Mouse (Mus musculus) CH12.LX (cell line): ENCODE measurements at regions not wholly inside any gene's neighbourhood (a gene's known extent, or its start where the extent isn't known, plus 50 kb on each side); places are given as distances from the start of the nearest gene placed in this dataset.

Source experiments
- DNase-seq: peaks from one replicate; pipeline ENCODE4 v3.0.0-alpha.2; 2013; ENCODE audit errors: extremely low read depth
- H3K27ac ChIP-seq: 2 replicates; pipeline ENCODE4 v1.5.1; 2012; ENCODE audit warnings: low read depth, mild to moderate bottlenecking, control low read depth, moderate library complexity; ENCODE audit not compliant: insufficient read depth
- H3K27me3 ChIP-seq: replicated peaks from 2 replicates; pipeline ENCODE3; 2012; ENCODE audit warnings: inconsistent platforms
- H3K36me3 ChIP-seq, 2 experiments: replicated peaks in 1 of 2; 2 replicates each; pipeline versions ENCODE3 to v1.6.1; 2012; ENCODE audit warnings: inconsistent platforms in 1 of 2, low read length in 1 of 2, mild to moderate bottlenecking in 1 of 2, mixed read lengths in 1 of 2, moderate library complexity in 1 of 2; ENCODE audit not compliant: control insufficient read depth in 1 of 2, insufficient read depth in 1 of 2
- H3K4me1 ChIP-seq, 2 experiments: 2 replicates each; pipeline ENCODE4 v1.6.1; 2012; ENCODE audit warnings: inconsistent platforms in 1 of 2, moderate library complexity in 1 of 2; ENCODE audit not compliant: insufficient read depth in 2 of 2, control insufficient read depth in 1 of 2
- H3K4me2 ChIP-seq: 2 replicates; pipeline ENCODE4 v1.6.1; 2012; ENCODE audit warnings: low read depth, mild to moderate bottlenecking, control low read depth; ENCODE audit not compliant: poor library complexity, insufficient read depth, severe bottlenecking
- H3K4me3 ChIP-seq, 3 experiments: fragments of 150-350 bp in 1 of 3; sonication (generic) in 1 of 3; replicated peaks in 1 of 3; 2 replicates each; pipeline versions ENCODE3 to v1.5.1; 2011 to 2012; ENCODE audit warnings: low read depth in 2 of 3, low read length in 2 of 3, mild to moderate bottlenecking in 2 of 3, moderate library complexity in 2 of 3, control low read depth in 1 of 3, improper control_type of control experiment in 1 of 3, inconsistent platforms in 1 of 3, mixed read lengths in 1 of 3; ENCODE audit not compliant: poor library complexity in 1 of 3
- H3K79me2 ChIP-seq: replicated peaks from 2 replicates; pipeline ENCODE4 v1.6.1; 2012; ENCODE audit warnings: mild to moderate bottlenecking, moderate library complexity; ENCODE audit not compliant: control insufficient read depth, poor library complexity, insufficient read depth, severe bottlenecking; ENCODE audit errors: extremely low read depth
- H3K9ac ChIP-seq: 2 replicates; pipeline ENCODE4 v1.6.1; 2012; ENCODE audit warnings: low read depth, mild to moderate bottlenecking, control low read depth, moderate library complexity; ENCODE audit not compliant: insufficient read depth
- H3K9me3 ChIP-seq: replicated peaks from 2 replicates; pipeline ENCODE3; 2012; ENCODE audit warnings: low read length, inconsistent platforms, mixed read lengths
- EP300 ChIP-seq: IDR thresholded peaks from 2 replicates; pipeline ENCODE4 v1.6.1; 2011; ENCODE audit warnings: low read length, improper control_type of control experiment
- ETS1 ChIP-seq: conservative IDR thresholded peaks from 2 replicates; pipeline ENCODE4 v1.6.1; 2012; ENCODE audit warnings: low read depth, mild to moderate bottlenecking, inconsistent platforms, low read length, improper control_type of control experiment, moderate library complexity
- GABPA ChIP-seq: IDR thresholded peaks from 2 replicates; pipeline ENCODE4 v1.6.1; 2012; ENCODE audit warnings: low read depth, low read length, improper control_type of control experiment, inconsistent platforms; ENCODE audit not compliant: insufficient replicate concordance
- IRF4 ChIP-seq: IDR thresholded peaks from 2 replicates; pipeline ENCODE4 v1.6.1; 2014; ENCODE audit warnings: low read depth, mild to moderate bottlenecking, inconsistent platforms, low read length, improper control_type of control experiment
- JUN ChIP-seq: IDR thresholded peaks from 2 replicates; pipeline ENCODE4 v1.6.1; 2011; ENCODE audit warnings: low read depth, mild to moderate bottlenecking, low read length, improper control_type of control experiment, moderate library complexity; ENCODE audit not compliant: insufficient read depth
- JUND ChIP-seq: conservative IDR thresholded peaks from 2 replicates; pipeline ENCODE4 v1.6.1; 2011; ENCODE audit warnings: low read depth, low read length, improper control_type of control experiment
- MAFK ChIP-seq: IDR thresholded peaks from 2 replicates; pipeline ENCODE4 v1.6.1; 2011; ENCODE audit warnings: low read length, improper control_type of control experiment; ENCODE audit not compliant: insufficient replicate concordance
- MAZ ChIP-seq: IDR thresholded peaks from 2 replicates; pipeline ENCODE4 v1.6.1; 2012; ENCODE audit warnings: low read depth, mild to moderate bottlenecking, inconsistent platforms, low read length, improper control_type of control experiment, moderate library complexity
- MEF2A ChIP-seq: IDR thresholded peaks from 2 replicates; pipeline ENCODE4 v1.6.1; 2014; ENCODE audit warnings: low read depth, mild to moderate bottlenecking, inconsistent platforms, low read length, improper control_type of control experiment, borderline replicate concordance
- MXI1 ChIP-seq: IDR thresholded peaks from 2 replicates; pipeline ENCODE4 v1.6.1; 2011; ENCODE audit warnings: mild to moderate bottlenecking, low read depth, low read length, improper control_type of control experiment
- MYC ChIP-seq: IDR thresholded peaks from 2 replicates; pipeline ENCODE4 v1.6.1; 2011; ENCODE audit warnings: low read depth, mild to moderate bottlenecking, improper control_type of control experiment, low read length
- NELFE ChIP-seq: IDR thresholded peaks from 2 replicates; pipeline ENCODE4 v1.6.1; 2011; ENCODE audit warnings: low read depth, low read length, improper control_type of control experiment
- PAX5 ChIP-seq: IDR thresholded peaks from 2 replicates; pipeline ENCODE4 v1.6.1; 2012; ENCODE audit warnings: low read length, inconsistent platforms, mixed read lengths
- POLR2A ChIP-seq: IDR thresholded peaks from 2 replicates; pipeline ENCODE4 v1.6.1; 2011; ENCODE audit warnings: low read depth, mild to moderate bottlenecking, improper control_type of control experiment, low read length
- RCOR1 ChIP-seq: conservative IDR thresholded peaks from 2 replicates; pipeline ENCODE4 v1.6.1; 2012; ENCODE audit warnings: low read depth, mild to moderate bottlenecking, inconsistent platforms, low read length, improper control_type of control experiment
- ZC3H11A ChIP-seq: IDR thresholded peaks from 2 replicates; pipeline ENCODE4 v1.6.1; 2012; ENCODE audit warnings: low read depth, mild to moderate bottlenecking, inconsistent platforms, low read length, improper control_type of control experiment
- ZKSCAN1 ChIP-seq: IDR thresholded peaks from 2 replicates; pipeline ENCODE4 v1.6.1; 2012; ENCODE audit warnings: low read depth, inconsistent platforms, low read length, improper control_type of control experiment, borderline replicate concordance
- dilution Hi-C: fragments of 300-500 bp; cut with MboI; formaldehyde crosslinking; loops from 2 replicates; pipeline ENCODE4 v1.14.3; 2020; ENCODE audit warnings: low sequenced_read_pairs; ENCODE audit not compliant: extremely low pct_unique_long_range_greater_than_20kb, extremely low pct_ligation_motif_present
- in situ Hi-C: fragments of 300-500 bp; cut with MboI; formaldehyde crosslinking; loops from 3 replicates; pipeline ENCODE4 v1.14.3; 2019; ENCODE audit warnings: low sequenced_read_pairs, low pct_ligation_motif_present, low pct_unique_long_range_greater_than_20kb, mixed read lengths

GRCm38 (mm10) chr10:109126699-109127098 is 115.9 kb upstream of the Syt1 start:
- DNase-seq: peak; percentile 7
- Histone ChIP-seq H3K9ac (no peak overlapping the region), H3K4me1 (peaks cover 0 to 6% of the 10 kb centered on the region in 2 experiments; a peak in 2 of 4 replicates)
- TF ChIP-seq POLR2A: no peak
- peak; percentile 74 for TF ChIP-seq IRF4
- TF ChIP-seq MAZ: no peak
- no peak for TF ChIP-seq ZKSCAN1
- peak; percentile 42; the same call in 1 of the 2 replicates for TF ChIP-seq MEF2A
- TF ChIP-seq JUND: peak; percentile 61
- TF ChIP-seq MYC: no peak
- TF ChIP-seq EP300: peak; percentile 45; the same call in 1 of the 2 replicates
- TF ChIP-seq, all 38 proteins: peak for 4
- Histone ChIP-seq H3K4me3 (no peak overlapping the region), H3K79me2 (no peaks in the 10 kb centered on the region), H3K36me3 (no peaks in the 10 kb centered on the region), H3K4me2 (no peak overlapping the region), H3K27ac (no peak overlapping the region), H3K9me3 (no peaks in the 10 kb centered on the region), H3K27me3 (no peaks in the 10 kb centered on the region)
- dilution Hi-C loops: no loop called here
- in situ Hi-C loops: no loop called here

DNA sequence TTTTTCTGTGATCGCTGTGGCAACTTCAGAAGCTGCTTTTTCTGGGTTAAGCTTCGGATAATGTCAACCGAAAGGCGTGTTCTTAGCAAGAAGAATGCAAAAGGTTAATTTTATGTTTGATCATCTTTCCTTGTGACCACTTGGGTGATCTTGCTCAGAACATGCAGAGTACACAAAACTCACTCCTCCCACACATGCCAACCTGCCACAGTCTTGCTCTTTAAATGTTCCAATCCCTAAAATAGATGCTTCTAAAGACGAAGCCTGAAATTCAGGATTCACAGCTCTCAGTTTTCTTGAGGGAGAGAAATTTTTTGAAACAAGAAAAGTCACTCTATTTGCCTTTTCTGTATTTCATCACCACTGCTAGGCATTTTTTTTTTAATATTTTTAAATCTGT is 106.4 kb upstream of the Syt1 start:
- no peak for DNase-seq
- Histone ChIP-seq H3K9ac (no peak overlapping the region), H3K27ac (no peak overlapping the region), H3K4me3 (no peak overlapping the region), H3K79me2 (no peaks in the 10 kb centered on the region), H3K4me1 (peaks cover 0 to 40% of the 10 kb centered on the region in 2 experiments; a peak in 2 of 4 replicates), H3K9me3 (no peaks in the 10 kb centered on the region), H3K36me3 (no peaks in the 10 kb centered on the region), H3K4me2 (no peak overlapping the region; the same call in 1 of the 2 replicates), H3K27me3 (no peaks in the 10 kb centered on the region)
- dilution Hi-C loops: no loop called here
- TF ChIP-seq NELFE (no peak), ETS1 (no peak), MXI1 (no peak), MAFK (no peak), ZC3H11A (no peak), PAX5 (no peak), GABPA (no peak), RCOR1 (no peak), MEF2A (no peak), JUN (no peak)
- in situ Hi-C loops: no loop called here
